Mouse (Mus musculus) stomach, embryonic 16.5 days (tissue): Measurements from ENCODE around the gene Fanci. TPM values are rescaled to one million over a fixed set of nuclear protein-coding genes. Genes with fewer than 3 reads are reported as not detected.

Source experiments
- ATAC-seq: fragments of 200-750 bp; cut with Nextera tagmentation; 2 replicates; pipeline ENCODE4 v1.8.0; 2017; ENCODE audit warnings: moderate number of reproducible peaks, moderate TSS enrichment; ENCODE audit not compliant: insufficient read depth, low FRiP score
- H3K27ac ChIP-seq: fragments of 300-500 bp; sonication (generic); 2 replicates; pipeline ENCODE4 v1.5.1; 2014; ENCODE audit warnings: low read length
- H3K27me3 ChIP-seq: fragments of 300-500 bp; sonication (generic); 2 replicates; pipeline ENCODE4 v1.6.1; 2014; ENCODE audit warnings: low read length, control low read depth, mixed read lengths; ENCODE audit not compliant: control insufficient read depth, insufficient read depth
- H3K36me3 ChIP-seq: fragments of 300-500 bp; sonication (generic); 2 replicates; pipeline ENCODE4 v1.6.1; 2014; ENCODE audit warnings: low read length; ENCODE audit not compliant: control insufficient read depth, insufficient read depth
- H3K4me1 ChIP-seq: fragments of 300-500 bp; sonication (generic); 2 replicates; pipeline ENCODE4 v1.6.1; 2014; ENCODE audit warnings: low read length, control low read depth, mixed read lengths; ENCODE audit not compliant: control insufficient read depth, insufficient read depth
- H3K4me2 ChIP-seq: fragments of 300-500 bp; sonication (generic); 2 replicates; pipeline ENCODE4 v1.6.1; 2014; ENCODE audit warnings: low read depth, low read length, mixed read lengths
- H3K4me3 ChIP-seq: fragments of 300-500 bp; sonication (generic); replicated peaks from 2 replicates; pipeline ENCODE4 v1.5.1; 2014; ENCODE audit warnings: mild to moderate bottlenecking, low read length
- H3K9ac ChIP-seq: fragments of 300-500 bp; sonication (generic); 2 replicates; pipeline ENCODE4 v1.6.1; 2014; ENCODE audit warnings: low read length
- H3K9me3 ChIP-seq: fragments of 300-500 bp; sonication (generic); replicated peaks from 2 replicates; pipeline ENCODE4 v1.6.1; 2016; ENCODE audit warnings: low read length, control low read depth; ENCODE audit not compliant: control insufficient read depth
- WGBS: fragments of 180-500 bp; shearing (Covaris S2); extraction: QIAGEN DNeasy Blood & Tissue Kit; methylation state at CpG from one replicate; pipeline ENCODE4 v1.1.7; 2014; 5-methylcytosine and 5-hydroxymethylcytosine counted together
- polyA plus RNA-seq: library from polyadenylated mRNA; unstranded; fragments of >200 nt; fragmentation: Nextera tagmentation; extraction: Ambion mirVana; gene quantifications from 2 replicates; pipeline ENCODE4 v1.2.1, GENCODE M21; 2015

Gene Fanci
- polyA plus RNA-seq, 1 experiment from 2014 or later = 9.0 TPM

GRCm38 (mm10) chr7:79360056-79360455 lies 31.7 kb upstream of the Fanci start:
- H3K4me3 ChIP-seq = no peak overlapping the region
- no peak overlapping the region for H3K4me2 ChIP-seq
- H3K4me1 ChIP-seq = no peaks in the 10 kb centered on the region
- peaks cover 3% of the 10 kb centered on the region; the same call in 1 of the 2 replicates for H3K36me3 ChIP-seq
- H3K27ac ChIP-seq = no peak overlapping the region
- ATAC-seq = no peak
- H3K27me3 ChIP-seq = no peaks in the 10 kb centered on the region
- 76% methylated on average over 11 of the region's 11 CpGs for WGBS
- H3K9ac ChIP-seq = no peak overlapping the region
- H3K9me3 ChIP-seq = no peaks in the 10 kb centered on the region

GRCm38 (mm10) chr7:79362208-79362607 lies 29.5 kb upstream of the Fanci start:
- no peak for ATAC-seq
- 79% methylated on average over 8 of the region's 8 CpGs for WGBS
- Histone ChIP-seq H3K4me1 (no peaks in the 10 kb centered on the region), H3K4me3 (no peak overlapping the region), H3K9me3 (no peaks in the 10 kb centered on the region), H3K4me2 (no peak overlapping the region), H3K9ac (no peak overlapping the region), H3K27me3 (no peaks in the 10 kb centered on the region), H3K27ac (no peak overlapping the region), H3K36me3 (0 out of 2 replicates have a peak, but pooled peaks cover 3% of the 10 kb centered on the region)

GRCm38 (mm10) chr7:79362830-79363229 lies 28.9 kb upstream of the Fanci start:
- Histone ChIP-seq H3K4me1 (no peaks in the 10 kb centered on the region), H3K9ac (no peak overlapping the region), H3K27ac (no peak overlapping the region), H3K4me2 (no peak overlapping the region), H3K27me3 (no peaks in the 10 kb centered on the region), H3K9me3 (no peaks in the 10 kb centered on the region), H3K4me3 (no peak overlapping the region), H3K36me3 (0 out of 2 replicates have a peak, but pooled peaks cover 3% of the 10 kb centered on the region)
- WGBS = 85% methylated on average over 7 of the region's 7 CpGs
- ATAC-seq = no peak

GRCm38 (mm10) chr7:79363370-79364043 lies 28.2 kb upstream of the Fanci start:
- Histone ChIP-seq H3K9me3 (no peaks in the 10 kb centered on the region), H3K27me3 (no peaks in the 10 kb centered on the region), H3K4me2 (no peak overlapping the region), H3K4me1 (no peaks in the 10 kb centered on the region), H3K27ac (no peak overlapping the region), H3K9ac (no peak overlapping the region), H3K4me3 (no peak overlapping the region), H3K36me3 (0 out of 2 replicates have a peak, but pooled peaks cover 3% of the 10 kb centered on the region)
- WGBS = 44% methylated on average over 8 of the region's 8 CpGs
- 0 out of 2 replicates have a peak, but pooled peaks have one; percentile 17 for ATAC-seq

GRCm38 (mm10) chr7:79368664-79369063 lies 23.1 kb upstream of the Fanci start:
- no peak for ATAC-seq
- Histone ChIP-seq H3K4me2 (no peak overlapping the region), H3K4me1 (no peaks in the 10 kb centered on the region), H3K27ac (no peak overlapping the region), H3K36me3 (no peaks in the 10 kb centered on the region), H3K9ac (no peak overlapping the region), H3K4me3 (no peak overlapping the region), H3K27me3 (no peaks in the 10 kb centered on the region), H3K9me3 (no peaks in the 10 kb centered on the region)
- WGBS = 81% methylated on average over 5 of the region's 5 CpGs

- Histone ChIP-seq H3K4me3 (no peak overlapping the region), H3K27ac (no peak overlapping the region), H3K27me3 (no peaks in the 10 kb centered on the region), H3K4me2 (no peak overlapping the region), H3K36me3 (no peaks in the 10 kb centered on the region), H3K9me3 (no peaks in the 10 kb centered on the region), H3K4me1 (no peaks in the 10 kb centered on the region), H3K9ac (no peak overlapping the region)
- ATAC-seq = no peak
- WGBS = 31% methylated on average over 4 of the region's 4 CpGs
Observed at GRCm38 (mm10) chr7:79369416-79369815, 22.3 kb upstream of the Fanci start.

GRCm38 (mm10) chr7:79371321-79371879 lies 20.3 kb upstream of the Fanci start:
- WGBS = 42% methylated on average over 10 of the region's 10 CpGs
- ATAC-seq = peak; percentile 77
- Histone ChIP-seq H3K4me2 (no peak overlapping the region), H3K9ac (no peak overlapping the region), H3K27me3 (no peaks in the 10 kb centered on the region), H3K27ac (no peak overlapping the region), H3K4me3 (no peak overlapping the region), H3K36me3 (no peaks in the 10 kb centered on the region), H3K4me1 (no peaks in the 10 kb centered on the region), H3K9me3 (no peaks in the 10 kb centered on the region)

- Histone ChIP-seq H3K9ac (no peak overlapping the region), H3K9me3 (no peaks in the 10 kb centered on the region), H3K36me3 (no peaks in the 10 kb centered on the region), H3K4me3 (no peak overlapping the region), H3K4me2 (no peak overlapping the region), H3K27ac (no peak overlapping the region), H3K4me1 (no peaks in the 10 kb centered on the region), H3K27me3 (no peaks in the 10 kb centered on the region)
- ATAC-seq = no peak
Observed at GRCm38 (mm10) chr7:79374017-79374416, 17.7 kb upstream of the Fanci start.

- no peaks in the 10 kb centered on the region for H3K36me3 ChIP-seq
- H3K27me3 ChIP-seq = no peaks in the 10 kb centered on the region
- no peak overlapping the region for H3K4me3 ChIP-seq
- no peak overlapping the region for H3K4me2 ChIP-seq
- no peak for ATAC-seq
- 68% methylated on average over 5 of the region's 5 CpGs for WGBS
- no peaks in the 10 kb centered on the region for H3K9me3 ChIP-seq
- H3K4me1 ChIP-seq = no peaks in the 10 kb centered on the region
- no peak overlapping the region for H3K9ac ChIP-seq
- H3K27ac ChIP-seq = no peak overlapping the region
Observed at GRCm38 (mm10) chr7:79375594-79375993, 16.1 kb upstream of the Fanci start.
